In the genomic region with DNA sequence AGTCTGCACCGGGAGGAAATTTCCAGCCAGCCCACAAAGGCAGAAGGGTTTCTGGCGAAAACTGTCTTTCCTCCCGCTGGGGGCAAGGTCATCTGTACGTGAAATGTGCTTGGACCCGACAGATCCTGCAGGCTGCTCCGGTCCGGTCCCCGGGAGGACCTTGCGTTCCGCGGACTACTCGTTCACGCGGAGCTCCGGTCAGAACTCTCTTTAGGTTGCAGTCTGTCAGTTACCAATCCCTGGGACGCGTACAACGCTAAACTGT, we compare ENCODE assay signal across 8 mouse cellular contexts. TPM values are rescaled to one million over a fixed set of nuclear protein-coding genes. Genes with fewer than 3 reads are reported as not detected.
DNase-seq lines count a peak whose midpoint lies in the region; ATAC-seq and TF ChIP-seq lines count a peak whose summit lies in the region.

No protein-coding gene starts in this region.

- H3K9ac ChIP-seq in heart, embryonic 13.5 days: peak overlapping the region; percentile 98
- H3K9ac ChIP-seq in liver, postnatal 0 days (replicated peaks): peak overlapping the region; percentile 89

- TF ChIP-seq CTCF in G1E (IDR thresholded peaks at IDR 0.05; ENCODE audit: low read depth, low read length): no peak
- TF ChIP-seq CTCF in liver, postnatal 0 days (IDR thresholded peaks at IDR 0.05; ENCODE audit: low read depth): no peak

- under 1% methylated on average over 18 of the region's 18 CpGs for WGBS in heart, embryonic 13.5 days
- WGBS in hindbrain, embryonic 10.5 days: under 1% methylated on average over 18 of the region's 18 CpGs
- 0% methylated on average over 18 of the region's 18 CpGs for WGBS in liver, postnatal 0 days (ENCODE audit: insufficient replicate concordance)

- H3K4me3 ChIP-seq in heart, embryonic 13.5 days: peak overlapping the region; percentile 70
- H3K4me3 ChIP-seq in G1E (ENCODE audit: low read depth, low read length): peak overlapping the region; percentile 82
- peak overlapping the region; percentile 82 for H3K4me3 ChIP-seq in hindbrain, embryonic 10.5 days
- H3K4me3 ChIP-seq in liver, postnatal 0 days (ENCODE audit: low read depth, low read length): peak overlapping the region; percentile 77

- intact Hi-C loops in heart, postnatal 25 days (cut with DNase I): loop anchor here (1.0 kb wide), 1 partner anchor 8 kb away; no protein-coding TSS in a partner anchor

- H3K27me3 ChIP-seq in heart, embryonic 13.5 days (replicated peaks): no peaks in the 10 kb centered on the region
- H3K27me3 ChIP-seq in G1E (ENCODE audit: insufficient read depth, low read length): no peaks in the 10 kb centered on the region
- no peaks in the 10 kb centered on the region for H3K27me3 ChIP-seq in hindbrain, embryonic 10.5 days (ENCODE audit: insufficient read depth, poor library complexity, severe bottlenecking)
- no peaks in the 10 kb centered on the region for H3K27me3 ChIP-seq in liver, postnatal 0 days (ENCODE audit: insufficient read depth, low read length)

- peaks cover 47% of the 10 kb centered on the region for H3K4me1 ChIP-seq in heart, embryonic 13.5 days
- peaks cover 82% of the 10 kb centered on the region for H3K4me1 ChIP-seq in G1E (ENCODE audit: insufficient read depth, low read depth, low read length)
- H3K4me1 ChIP-seq in hindbrain, embryonic 10.5 days (replicated peaks): peaks cover 70% of the 10 kb centered on the region
- peaks cover 38% of the 10 kb centered on the region for H3K4me1 ChIP-seq in liver, postnatal 0 days (ENCODE audit: insufficient read depth)

- peak overlapping the region; percentile 99 for H3K4me2 ChIP-seq in heart, embryonic 13.5 days
- peak overlapping the region; percentile 93 for H3K4me2 ChIP-seq in liver, postnatal 0 days (ENCODE audit: low read depth, low read length)

- peaks cover 43% of the 10 kb centered on the region for H3K36me3 ChIP-seq in heart, embryonic 13.5 days
- H3K36me3 ChIP-seq in G1E (replicated peaks): peaks cover 66% of the 10 kb centered on the region
- peaks cover 61% of the 10 kb centered on the region for H3K36me3 ChIP-seq in hindbrain, embryonic 10.5 days
- H3K36me3 ChIP-seq in liver, postnatal 0 days (replicated peaks; ENCODE audit: insufficient read depth, low read length): peaks cover 28% of the 10 kb centered on the region

- peak overlapping the region; percentile 99 for H3K27ac ChIP-seq in heart, embryonic 13.5 days (replicated peaks)
- H3K27ac ChIP-seq in hindbrain, embryonic 10.5 days: peak overlapping the region; percentile 99
- H3K27ac ChIP-seq in liver, postnatal 0 days (ENCODE audit: low read depth): peak overlapping the region; percentile 97

- ATAC-seq in heart, embryonic 13.5 days (ENCODE audit: extremely low read depth, insufficient number of reproducible peaks, low FRiP score, low TSS enrichment): no peak
- ATAC-seq in G1E (ENCODE audit: extremely low read depth, insufficient number of reproducible peaks, low FRiP score, poor library complexity, severe bottlenecking): no peak
- ATAC-seq in liver, postnatal 0 days: no peak

- H3K9me3 ChIP-seq in heart, embryonic 13.5 days: no peaks in the 10 kb centered on the region
- H3K9me3 ChIP-seq in G1E (replicated peaks): no peaks in the 10 kb centered on the region
- no peaks in the 10 kb centered on the region for H3K9me3 ChIP-seq in hindbrain, embryonic 10.5 days
- no peaks in the 10 kb centered on the region for H3K9me3 ChIP-seq in liver, postnatal 0 days (ENCODE audit: low read length)

- no peak for TF ChIP-seq EP300 in liver, postnatal 0 days (IDR thresholded peaks at IDR 0.05; ENCODE audit: low read depth)

- DNase-seq in heart, postnatal 25 days (ENCODE audit: low spot score): no peak
- DNase-seq in G1E (ENCODE audit: low spot score): no peak
- DNase-seq in hindbrain, embryonic 10.5 days (ENCODE audit: low spot score): no peak
- no peak for DNase-seq in liver, postnatal 0 days
- DNase-seq in layer of hippocampus, postnatal 25 days (ENCODE audit: extremely low spot score in 1 of 2, low spot score in 1 of 2): no peak
- no peak for DNase-seq in B cell, adult 2 months
- DNase-seq in embryo, embryonic 9.5 days (ENCODE audit: extremely low spot score): no peak

RNA-seq across cellular contexts. Expression of a gene that starts 3.5 kb away (rescaled TPM):
- 20.9 and 21.6 TPM in 2 replicates for polyA plus RNA-seq in heart, embryonic 13.5 days (2015; fragmentation: Nextera tagmentation; extraction: Ambion mirVana)
- total RNA-seq in heart, postnatal 25 days (2021): 10 to 100 TPM; 25.6 to 30.3 TPM
- total RNA-seq in G1E (2014; fragmentation: Nextera tagmentation): 145 and 185 TPM in 2 replicates
- total RNA-seq in G1E (2017): 3.9 and 4.8 TPM in 2 replicates
- polyA plus RNA-seq in G1E (2012): 104 and 111 TPM in 2 replicates
- 37.9 and 43.4 TPM in 2 replicates for polyA plus RNA-seq in hindbrain, embryonic 10.5 days (2016; fragmentation: Nextera tagmentation; extraction: Ambion mirVana)
- polyA plus RNA-seq in liver, postnatal 0 days (2015; fragmentation: Nextera tagmentation; extraction: Ambion mirVana): 7.4 and 8.2 TPM in 2 replicates
- total RNA-seq in layer of hippocampus, postnatal 25 days (2021): 10 to 100 TPM; 28.5 to 41.2 TPM

RNA-seq across cellular contexts. Expression of a gene that starts 11.9 kb away (rescaled TPM):
- 40.0 and 40.5 TPM in 2 replicates for polyA plus RNA-seq in heart, embryonic 13.5 days (2015; fragmentation: Nextera tagmentation; extraction: Ambion mirVana)
- 10 to 100 TPM; 22.5 to 23.7 TPM for total RNA-seq in heart, postnatal 25 days (2021)
- 2.6 TPM in 2 replicates for total RNA-seq in G1E (2014; fragmentation: Nextera tagmentation)
- total RNA-seq in G1E (2017): 0.93 and 1.2 TPM in 2 replicates
- 2.2 and 3.0 TPM in 2 replicates for polyA plus RNA-seq in G1E (2012)
- 22.1 and 22.2 TPM in 2 replicates for polyA plus RNA-seq in hindbrain, embryonic 10.5 days (2016; fragmentation: Nextera tagmentation; extraction: Ambion mirVana)
- 12.3 and 14.0 TPM in 2 replicates for polyA plus RNA-seq in liver, postnatal 0 days (2015; fragmentation: Nextera tagmentation; extraction: Ambion mirVana)
- 1 to 10 TPM; 2.5 TPM for total RNA-seq in layer of hippocampus, postnatal 25 days (2021)

RNA-seq across cellular contexts. Expression of a gene that starts 14.5 kb away (rescaled TPM):
- polyA plus RNA-seq in heart, embryonic 13.5 days (2015; fragmentation: Nextera tagmentation; extraction: Ambion mirVana): 21.2 and 21.5 TPM in 2 replicates
- total RNA-seq in heart, postnatal 25 days (2021): 10 to 100 TPM; 26.1 to 29.3 TPM
- total RNA-seq in G1E (2014; fragmentation: Nextera tagmentation): 24.0 and 26.0 TPM in 2 replicates
- 36.0 and 41.5 TPM in 2 replicates for total RNA-seq in G1E (2017)
- 3.5 and 9.1 TPM in 2 replicates for polyA plus RNA-seq in G1E (2012)
- 47.2 and 51.7 TPM in 2 replicates for polyA plus RNA-seq in hindbrain, embryonic 10.5 days (2016; fragmentation: Nextera tagmentation; extraction: Ambion mirVana)
- polyA plus RNA-seq in liver, postnatal 0 days (2015; fragmentation: Nextera tagmentation; extraction: Ambion mirVana): 4.7 and 5.4 TPM in 2 replicates
- total RNA-seq in layer of hippocampus, postnatal 25 days (2021): 10 to 100 TPM; 40.8 to 43.6 TPM

RNA-seq across cellular contexts. Expression of a gene that starts 14.7 kb away (rescaled TPM):
- 135 and 139 TPM in 2 replicates for polyA plus RNA-seq in heart, embryonic 13.5 days (2015; fragmentation: Nextera tagmentation; extraction: Ambion mirVana)
- 10 to 100 TPM; 97.5 to 99.2 TPM for total RNA-seq in heart, postnatal 25 days (2021)
- total RNA-seq in G1E (2014; fragmentation: Nextera tagmentation) (96.2 and 98.4 TPM in 2 replicates), G1E (2017) (171 and 204 TPM in 2 replicates)
- polyA plus RNA-seq in G1E (2012): 104 and 107 TPM in 2 replicates
- 148 and 159 TPM in 2 replicates for polyA plus RNA-seq in hindbrain, embryonic 10.5 days (2016; fragmentation: Nextera tagmentation; extraction: Ambion mirVana)
- 83.7 and 83.9 TPM in 2 replicates for polyA plus RNA-seq in liver, postnatal 0 days (2015; fragmentation: Nextera tagmentation; extraction: Ambion mirVana)
- total RNA-seq in layer of hippocampus, postnatal 25 days (2021): 100 to 1,000 TPM; 100 to 116 TPM

RNA-seq across cellular contexts. Expression of a gene that starts 40.8 kb away (rescaled TPM):
- polyA plus RNA-seq in heart, embryonic 13.5 days (2015; fragmentation: Nextera tagmentation; extraction: Ambion mirVana): 18.0 and 18.8 TPM in 2 replicates
- 10 to 100 TPM; 26.4 to 27.9 TPM for total RNA-seq in heart, postnatal 25 days (2021)
- total RNA-seq in G1E (2014; fragmentation: Nextera tagmentation): 120 TPM in 2 replicates
- 55.6 and 71.0 TPM in 2 replicates for total RNA-seq in G1E (2017)
- 183 and 212 TPM in 2 replicates for polyA plus RNA-seq in G1E (2012)
- 45.1 and 46.9 TPM in 2 replicates for polyA plus RNA-seq in hindbrain, embryonic 10.5 days (2016; fragmentation: Nextera tagmentation; extraction: Ambion mirVana)
- 7.8 and 8.7 TPM in 2 replicates for polyA plus RNA-seq in liver, postnatal 0 days (2015; fragmentation: Nextera tagmentation; extraction: Ambion mirVana)
- total RNA-seq in layer of hippocampus, postnatal 25 days (2021): 100 to 1,000 TPM; 504 to 538 TPM
